Mouse (Mus musculus) lung, postnatal 0 days (tissue): ENCODE measurements around the gene 4931406P16Rik. TPM values are rescaled to one million over a fixed set of nuclear protein-coding genes. Genes with fewer than 3 reads are reported as not detected.

ENCODE experiments used
- ATAC-seq: fragments of 200-750 bp; cut with Nextera tagmentation; 2 replicates; pipeline ENCODE4 v1.8.0; 2017; ENCODE audit warnings: moderate library complexity
- DNase-seq: peaks from one replicate; pipeline ENCODE4 v3.0.0-alpha.2; 2016; ENCODE audit warnings: low spot score
- H3K27ac ChIP-seq: fragments of 300-500 bp; sonication (generic); 2 replicates; pipeline ENCODE4 v1.5.1; 2014; ENCODE audit warnings: antibody characterized with exemption, mild to moderate bottlenecking, low read length, mixed read lengths
- H3K27me3 ChIP-seq: fragments of 300-500 bp; sonication (generic); replicated peaks from 2 replicates; pipeline ENCODE4 v1.6.1; 2014; ENCODE audit warnings: low read length, mixed read lengths; ENCODE audit not compliant: insufficient read depth
- H3K36me3 ChIP-seq: fragments of 300-500 bp; sonication (generic); 2 replicates; pipeline ENCODE4 v1.6.1; 2014; ENCODE audit warnings: low read length, mixed read lengths; ENCODE audit not compliant: insufficient read depth
- H3K4me1 ChIP-seq: fragments of 300-500 bp; sonication (generic); 2 replicates; pipeline ENCODE4 v1.6.1; 2014; ENCODE audit warnings: antibody characterized with exemption, low read depth, low read length, mixed read lengths; ENCODE audit not compliant: insufficient read depth
- H3K4me2 ChIP-seq: fragments of 300-500 bp; sonication (generic); replicated peaks from 2 replicates; pipeline ENCODE4 v1.6.1; 2014; ENCODE audit warnings: low read depth, mild to moderate bottlenecking, low read length, moderate library complexity, mixed read lengths
- H3K4me3 ChIP-seq: fragments of 300-500 bp; sonication (generic); 2 replicates; pipeline ENCODE4 v1.5.1; 2014; ENCODE audit warnings: low read depth, low read length
- H3K9ac ChIP-seq: fragments of 300-500 bp; sonication (generic); replicated peaks from 2 replicates; pipeline ENCODE4 v1.6.1; 2014; ENCODE audit warnings: low read depth, mild to moderate bottlenecking
- H3K9me3 ChIP-seq: fragments of 300-500 bp; sonication (generic); 2 replicates; pipeline ENCODE4 v1.6.1; 2016; ENCODE audit warnings: low read length, mixed read lengths
- CTCF ChIP-seq: IDR thresholded peaks from 2 replicates; pipeline ENCODE4 v1.5.1; 2016; ENCODE audit warnings: antibody characterized with exemption, mild to moderate bottlenecking
- EP300 ChIP-seq: IDR thresholded peaks from 2 replicates; pipeline ENCODE4 v1.6.1; 2016; ENCODE audit warnings: antibody characterized with exemption, mild to moderate bottlenecking, control low read depth
- WGBS: fragments of 180-500 bp; shearing (Covaris S2); extraction: QIAGEN DNeasy Blood & Tissue Kit; methylation state at CpG from one replicate; pipeline ENCODE4 v1.1.7; 2014; 5-methylcytosine and 5-hydroxymethylcytosine counted together
- polyA plus RNA-seq: library from polyadenylated mRNA; unstranded; fragments of >200 nt; fragmentation: Nextera tagmentation; extraction: Ambion mirVana; gene quantifications from 2 replicates; pipeline ENCODE4 v1.2.1, GENCODE M21; 2015

4931406P16Rik gene
- polyA plus RNA-seq, 1 experiment from 2014 or later, result 57.3 TPM

DNA sequence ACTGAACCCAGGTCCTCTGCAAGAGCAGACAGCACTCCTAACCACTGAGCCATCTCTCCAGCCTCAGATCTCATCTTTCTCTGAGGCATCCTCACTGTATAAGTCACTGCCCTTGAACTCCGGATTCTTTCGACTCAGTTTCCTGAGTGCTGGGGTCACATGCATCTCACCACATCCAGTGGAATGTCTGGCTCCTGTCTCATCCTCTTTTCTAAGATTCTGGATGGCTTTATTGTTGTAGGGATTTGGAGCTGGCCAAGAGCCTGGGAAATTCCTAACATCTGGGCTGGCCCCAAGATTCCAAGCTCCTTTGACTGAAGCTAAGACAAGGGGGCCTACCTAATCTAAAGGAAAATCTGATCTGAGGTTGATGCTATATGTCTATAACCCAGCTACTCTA is 5.8 kb upstream of the 4931406P16Rik start:
- Histone ChIP-seq H3K27me3 (no peaks in the 10 kb centered on the region), H3K27ac (no peak overlapping the region), H3K36me3 (no peaks in the 10 kb centered on the region), H3K4me1 (peaks cover 8% of the 10 kb centered on the region; the same call in 1 of the 2 replicates), H3K9me3 (no peaks in the 10 kb centered on the region), H3K4me3 (no peak overlapping the region), H3K4me2 (no peak overlapping the region), H3K9ac (no peak overlapping the region)
- 42% methylated on average over 2 of the region's 2 CpGs for WGBS
- ATAC-seq (peak; percentile 27; the same call in 1 of the 2 replicates), DNase-seq (peak; percentile 43)
- TF ChIP-seq EP300 (no peak), CTCF (no peak)

DNA sequence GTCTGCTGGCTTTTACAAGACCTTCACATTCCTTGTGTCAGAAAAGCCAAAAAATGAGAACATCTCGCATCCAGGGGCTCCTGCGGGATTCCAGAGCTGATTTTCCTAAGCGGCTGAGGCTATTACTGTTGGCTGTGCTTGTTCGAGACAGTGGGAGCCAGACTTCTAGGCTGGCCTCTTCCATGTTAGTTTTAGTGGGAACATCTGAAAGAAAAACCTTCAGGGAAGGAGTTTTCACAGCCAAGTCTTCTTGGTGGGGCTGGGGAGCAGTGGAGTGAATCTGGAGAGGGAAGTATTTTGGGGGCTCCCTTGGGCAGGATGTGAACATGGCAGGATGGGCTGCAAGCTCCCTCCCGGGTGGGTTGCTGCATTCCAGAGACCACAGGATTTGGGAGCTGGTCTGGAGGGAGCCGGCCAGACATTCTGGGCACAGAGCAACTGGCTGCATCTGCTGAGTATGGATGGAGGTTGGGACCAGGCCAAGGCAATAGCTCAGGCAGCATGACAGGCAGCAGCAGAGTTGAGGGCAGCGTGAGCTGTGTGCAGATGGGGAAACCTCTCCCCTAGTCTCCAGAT is 4.6 kb upstream of the 4931406P16Rik start:
- Histone ChIP-seq H3K4me2 (no peak overlapping the region), H3K9me3 (no peaks in the 10 kb centered on the region), H3K4me1 (peaks cover 8% of the 10 kb centered on the region; the same call in 1 of the 2 replicates), H3K9ac (no peak overlapping the region), H3K27ac (peak overlapping the region; percentile 38; the same call in 1 of the 2 replicates), H3K4me3 (no peak overlapping the region), H3K36me3 (no peaks in the 10 kb centered on the region), H3K27me3 (no peaks in the 10 kb centered on the region)
- TF ChIP-seq CTCF (no peak), EP300 (no peak)
- DNase-seq (peak; percentile 39), ATAC-seq (no peak)
- WGBS, result 48% methylated on average over 7 of the region's 7 CpGs

DNA sequence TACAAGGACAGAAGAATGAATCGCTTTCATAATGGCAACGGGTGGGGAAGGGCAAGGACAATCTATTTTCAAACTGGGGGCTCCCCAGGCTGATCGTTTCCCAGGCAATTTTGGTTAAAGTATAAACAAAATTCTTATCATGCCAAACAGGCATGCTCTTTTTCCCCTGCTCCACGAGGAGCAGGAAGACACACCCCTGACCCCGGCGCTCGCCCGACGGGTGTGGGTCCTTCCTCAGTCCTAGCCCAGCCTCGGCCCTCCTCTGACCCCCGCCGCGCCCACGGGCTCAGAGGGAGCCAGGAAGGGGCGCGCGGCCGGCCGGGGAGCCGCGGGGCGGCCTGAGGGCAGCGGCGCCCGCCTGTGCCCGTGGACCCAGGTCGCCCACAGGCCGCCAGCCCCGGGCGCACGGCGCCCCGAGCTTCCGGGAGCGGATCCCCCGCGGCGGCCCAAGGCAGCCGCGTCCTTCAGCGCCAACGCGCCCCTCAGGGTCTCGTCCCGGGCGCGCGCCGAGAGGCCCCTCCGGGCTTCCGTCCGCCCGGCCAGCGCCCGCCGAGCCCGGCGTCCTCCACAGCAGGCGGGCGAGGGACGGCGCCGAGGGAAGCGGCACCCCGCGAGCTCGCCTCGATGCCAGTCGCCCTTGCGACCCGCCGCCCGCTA is 437 bp downstream of the 4931406P16Rik start:
- TF ChIP-seq EP300 (peak; percentile 98), CTCF (no peak)
- ATAC-seq (peak; percentile 93), DNase-seq (peak; percentile 90)
- H3K9ac ChIP-seq, result peak overlapping the region; percentile 91
- 0% methylated on average over 17 of the region's 73 CpGs for WGBS
- H3K27me3 ChIP-seq, result no peaks in the 10 kb centered on the region
- peak overlapping the region; percentile 98 for H3K27ac ChIP-seq
- H3K4me2 ChIP-seq, result peak overlapping the region; percentile 73
- peak overlapping the region; percentile 91 for H3K4me3 ChIP-seq
- peaks cover 14% of the 10 kb centered on the region; the same call in 1 of the 2 replicates for H3K4me1 ChIP-seq
- H3K9me3 ChIP-seq, result no peaks in the 10 kb centered on the region
- H3K36me3 ChIP-seq, result no peaks in the 10 kb centered on the region

DNA sequence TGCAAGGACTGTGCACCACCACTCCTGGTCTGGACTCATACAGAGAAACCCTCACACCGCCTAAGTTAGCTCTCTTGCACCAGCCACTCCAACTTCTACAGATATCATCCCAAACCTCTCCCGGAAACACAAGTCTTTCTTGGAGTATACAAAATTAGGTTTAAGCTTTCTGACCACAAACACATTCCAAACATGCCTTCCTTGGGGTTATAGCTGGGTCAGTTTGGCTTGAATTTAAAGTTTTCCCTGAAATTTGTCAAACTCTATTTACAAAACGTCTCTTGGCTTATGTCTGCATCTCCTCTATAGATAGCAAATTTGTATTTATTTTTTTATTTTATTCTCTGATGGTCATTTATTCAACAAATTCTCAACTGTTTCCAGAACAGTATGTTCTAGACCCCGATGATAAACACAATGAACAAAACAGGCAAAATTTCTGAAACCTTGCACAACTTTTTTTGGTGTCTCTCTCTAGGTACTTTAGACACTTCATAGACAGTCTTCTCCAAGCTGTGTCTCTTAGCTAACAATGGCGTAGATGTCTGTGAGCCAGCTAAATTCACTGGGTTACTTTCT is 4.1 kb downstream of the 4931406P16Rik start:
- Histone ChIP-seq H3K4me3 (no peak overlapping the region), H3K9me3 (no peaks in the 10 kb centered on the region), H3K9ac (no peak overlapping the region), H3K4me1 (peaks cover 33% of the 10 kb centered on the region), H3K27me3 (no peaks in the 10 kb centered on the region), H3K36me3 (0 out of 2 replicates have a peak, but pooled peaks cover 3% of the 10 kb centered on the region), H3K4me2 (0 out of 2 replicates have a peak overlapping the region, but pooled peaks have one; percentile 22), H3K27ac (peak overlapping the region; percentile 76)
- peak; percentile 87 for DNase-seq
- no peak; the same call in 1 of the 2 replicates for ATAC-seq
- TF ChIP-seq CTCF (no peak), EP300 (peak; percentile 94)
- 30% methylated on average over 5 of the region's 5 CpGs for WGBS

DNA sequence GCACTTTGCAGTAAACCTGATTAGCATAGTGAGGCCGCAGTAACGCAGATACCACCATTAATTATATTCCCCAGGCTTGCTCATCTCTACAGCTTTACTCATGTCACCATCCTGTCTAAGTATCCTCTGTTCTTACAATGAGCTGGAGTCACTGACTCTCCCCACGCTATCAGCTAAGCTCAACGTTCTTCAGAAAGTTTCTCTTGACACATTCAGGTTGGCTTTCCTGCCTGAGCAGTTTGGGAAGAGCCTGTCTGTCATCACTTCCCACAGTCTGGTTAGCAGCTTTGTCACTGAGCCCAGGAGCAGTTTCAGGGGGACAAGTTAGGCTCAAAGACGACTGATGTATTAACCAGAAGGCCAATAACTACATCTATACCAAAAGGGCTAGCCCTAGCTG is 4.8 kb downstream of the 4931406P16Rik start:
- ATAC-seq (no peak), DNase-seq (no peak)
- no peaks in the 10 kb centered on the region for H3K27me3 ChIP-seq
- no peak overlapping the region for H3K9ac ChIP-seq
- no peaks in the 10 kb centered on the region for H3K9me3 ChIP-seq
- 0 out of 2 replicates have a peak overlapping the region, but pooled peaks have one; percentile 22 for H3K4me2 ChIP-seq
- H3K36me3 ChIP-seq, result 0 out of 2 replicates have a peak, but pooled peaks cover 3% of the 10 kb centered on the region
- peak overlapping the region; percentile 75 for H3K27ac ChIP-seq
- TF ChIP-seq CTCF, result no peak
- no peak for TF ChIP-seq EP300
- no peak overlapping the region for H3K4me3 ChIP-seq
- whole genome bisulfite sequencing, result 38% methylated on average over 5 of the region's 5 CpGs
- H3K4me1 ChIP-seq, result peaks cover 38% of the 10 kb centered on the region

DNA sequence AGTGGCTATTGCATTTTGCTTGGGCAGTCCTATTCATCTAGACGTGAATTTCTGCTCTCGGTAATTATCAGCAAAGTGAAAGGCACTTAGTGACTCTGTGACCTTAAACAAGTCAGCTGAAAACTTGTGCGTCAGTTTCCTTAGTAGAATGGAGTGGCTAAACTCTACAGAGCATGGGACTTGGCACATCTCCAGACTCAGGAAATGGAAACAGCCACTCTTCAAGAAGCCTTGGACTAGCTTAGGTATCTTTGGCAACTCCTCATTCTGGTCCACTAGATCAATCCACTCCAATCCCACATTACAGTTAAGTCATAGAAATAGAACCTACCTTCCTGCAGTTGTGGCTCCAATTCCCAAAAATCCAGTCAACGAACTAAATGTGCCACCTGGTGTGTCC is 7.9 kb downstream of the 4931406P16Rik start:
- H3K36me3 ChIP-seq, result 0 out of 2 replicates have a peak, but pooled peaks cover 3% of the 10 kb centered on the region
- H3K4me2 ChIP-seq, result peak overlapping the region; percentile 28; the same call in 1 of the 2 replicates
- 21% methylated on average over 4 of the region's 4 CpGs for WGBS

More for the DNA sequence above, 7.9 kb downstream of the 4931406P16Rik start:
- Histone ChIP-seq H3K27me3 (no peaks in the 10 kb centered on the region), H3K9ac (no peak overlapping the region), H3K4me3 (no peak overlapping the region), H3K9me3 (no peaks in the 10 kb centered on the region), H3K27ac (peak overlapping the region; percentile 80), H3K4me1 (peaks cover 44% of the 10 kb centered on the region)
- peak; percentile 72 for DNase-seq
- TF ChIP-seq EP300, result peak; percentile 72
- TF ChIP-seq CTCF, result no peak
- ATAC-seq, result peak; percentile 18
